Mouse (Mus musculus) kidney, adult 2 months (tissue): ENCODE data around the gene RPS10-NUDT3. TPM values are rescaled to one million over a fixed set of nuclear protein-coding genes. Genes with fewer than 3 reads are reported as not detected.

Experiments
- DNase-seq: peaks from one replicate; pipeline ENCODE4 v3.0.0; 2021
- H3K27ac ChIP-seq: fragments of 200-500 bp; 2 replicates; pipeline ENCODE4 v1.5.1; 2012; ENCODE audit warnings: low read depth, low read length, control low read depth, inconsistent platforms; ENCODE audit not compliant: insufficient read depth
- H3K27me3 ChIP-seq: fragments of 200-500 bp; replicated peaks from 2 replicates; pipeline ENCODE4 v1.6.1; 2012; ENCODE audit warnings: mild to moderate bottlenecking, moderate library complexity, low read length, inconsistent platforms; ENCODE audit not compliant: control insufficient read depth, insufficient read depth
- H3K36me3 ChIP-seq: fragments of 200-500 bp; 2 replicates; pipeline ENCODE4 v1.6.1; 2012; ENCODE audit warnings: mild to moderate bottlenecking, moderate library complexity, low read length, inconsistent platforms; ENCODE audit not compliant: control insufficient read depth, insufficient read depth
- H3K4me1 ChIP-seq: fragments of 200-500 bp; 2 replicates; pipeline ENCODE4 v1.6.1; 2011; ENCODE audit warnings: low read length; ENCODE audit not compliant: control insufficient read depth, insufficient read depth
- H3K4me3 ChIP-seq: fragments of 200-500 bp; 2 replicates; pipeline ENCODE4 v1.5.1; 2011; ENCODE audit warnings: mild to moderate bottlenecking, low read depth, low read length, control low read depth; ENCODE audit not compliant: insufficient read depth
- CTCF ChIP-seq: fragments of 200-500 bp; conservative IDR thresholded peaks from 2 replicates; pipeline ENCODE4 v1.5.1; 2011; ENCODE audit warnings: low read depth, mild to moderate bottlenecking, control low read depth, low read length, moderate library complexity, mixed read lengths; ENCODE audit not compliant: insufficient read depth, insufficient read length
- POLR2A ChIP-seq: fragments of 200-500 bp; IDR thresholded peaks from one replicate; pipeline ENCODE4 v1.6.1; 2011; ENCODE audit warnings: low read depth, low read length, control low read depth
- WGBS: fragments of 180-500 bp; shearing (Covaris S2); methylation state at CpG from one replicate; pipeline ENCODE4 v1.1.7; 2018; 5-methylcytosine and 5-hydroxymethylcytosine counted together
- polyA plus RNA-seq: library from polyadenylated mRNA; depleted of rRNA; stranded (reverse); fragments of >200 nt; gene quantifications from 2 replicates; pipeline ENCODE4 v1.2.3, GENCODE M21; 2012

Gene RPS10-NUDT3
- polyA plus RNA-seq, 1 experiment: not detected

- H3K4me3 ChIP-seq: no peak overlapping the region
- no peak for TF ChIP-seq CTCF
- TF ChIP-seq POLR2A: no peak
- H3K27me3 ChIP-seq: peaks cover 4% of the 10 kb centered on the region; the same call in 1 of the 2 replicates
- H3K4me1 ChIP-seq: no peaks in the 10 kb centered on the region; the same call in 1 of the 2 replicates
- no peak for DNase-seq
- no peak overlapping the region for H3K27ac ChIP-seq
- WGBS: 77% methylated on average over 23 of the region's 23 CpGs
- H3K36me3 ChIP-seq: no peaks in the 10 kb centered on the region
Observed at GRCm38 (mm10) chr17:27652046-27652790, 17.2 kb upstream of the RPS10-NUDT3 start.

GRCm38 (mm10) chr17:27650586-27650985 lies 15.6 kb upstream of the RPS10-NUDT3 start:
- WGBS: 53% methylated on average over 13 of the region's 13 CpGs
- peak; percentile 85 for DNase-seq

GRCm38 (mm10) chr17:27650160-27650559 lies 15.1 kb upstream of the RPS10-NUDT3 start:
- Histone ChIP-seq H3K4me1 (no peaks in the 10 kb centered on the region; the same call in 1 of the 2 replicates), H3K27me3 (0 out of 2 replicates have a peak, but pooled peaks cover under 1% of the 10 kb centered on the region), H3K27ac (peak overlapping the region; percentile 26; the same call in 1 of the 2 replicates), H3K4me3 (no peak overlapping the region), H3K36me3 (no peaks in the 10 kb centered on the region)
- peak; percentile 82 for DNase-seq
- TF ChIP-seq POLR2A: no peak
- peak; percentile 97 for TF ChIP-seq CTCF
- 7% methylated on average over 12 of the region's 12 CpGs for WGBS

More at GRCm38 (mm10) chr17:27650586-27650985, 15.6 kb upstream of the RPS10-NUDT3 start:
- Histone ChIP-seq H3K4me1 (no peaks in the 10 kb centered on the region; the same call in 1 of the 2 replicates), H3K27me3 (0 out of 2 replicates have a peak, but pooled peaks cover 2% of the 10 kb centered on the region), H3K36me3 (no peaks in the 10 kb centered on the region), H3K27ac (peak overlapping the region; percentile 43; the same call in 1 of the 2 replicates), H3K4me3 (no peak overlapping the region)
- TF ChIP-seq POLR2A (no peak), CTCF (no peak)

- Histone ChIP-seq H3K36me3 (no peaks in the 10 kb centered on the region), H3K4me3 (no peak overlapping the region), H3K27ac (no peak overlapping the region), H3K27me3 (no peaks in the 10 kb centered on the region), H3K4me1 (no peaks in the 10 kb centered on the region; the same call in 1 of the 2 replicates)
- 42% methylated on average over 7 of the region's 7 CpGs for WGBS
- peak; percentile 50 for DNase-seq
- TF ChIP-seq CTCF (no peak), POLR2A (no peak)
Observed at GRCm38 (mm10) chr17:27645807-27646206, 10.8 kb upstream of the RPS10-NUDT3 start.

- Histone ChIP-seq H3K27me3 (no peaks in the 10 kb centered on the region), H3K27ac (no peak overlapping the region), H3K4me3 (no peak overlapping the region), H3K4me1 (no peaks in the 10 kb centered on the region), H3K36me3 (no peaks in the 10 kb centered on the region)
- 52% methylated on average over 2 of the region's 2 CpGs for WGBS
- DNase-seq: no peak
- TF ChIP-seq CTCF: peak; percentile 38; the same call in 1 of the 2 replicates
- TF ChIP-seq POLR2A: no peak
Observed at GRCm38 (mm10) chr17:27644572-27644971, 9.6 kb upstream of the RPS10-NUDT3 start.

- DNase-seq: no peak
- 88% methylated on average over 9 of the region's 9 CpGs for WGBS
- Histone ChIP-seq H3K36me3 (no peaks in the 10 kb centered on the region), H3K4me3 (no peak overlapping the region), H3K27me3 (no peaks in the 10 kb centered on the region), H3K4me1 (no peaks in the 10 kb centered on the region), H3K27ac (no peak overlapping the region)
- TF ChIP-seq POLR2A: no peak
- TF ChIP-seq CTCF: no peak
Observed at GRCm38 (mm10) chr17:27643756-27644155, 8.7 kb upstream of the RPS10-NUDT3 start.

GRCm38 (mm10) chr17:27643101-27643500 lies 8.1 kb upstream of the RPS10-NUDT3 start:
- H3K4me3 ChIP-seq: no peak overlapping the region
- TF ChIP-seq CTCF (no peak), POLR2A (no peak)
- no peak overlapping the region for H3K27ac ChIP-seq
- 45% methylated on average over 6 of the region's 6 CpGs for WGBS
- H3K4me1 ChIP-seq: no peaks in the 10 kb centered on the region
- no peak for DNase-seq
- no peaks in the 10 kb centered on the region for H3K27me3 ChIP-seq
- no peaks in the 10 kb centered on the region for H3K36me3 ChIP-seq
